Mouse (Mus musculus) embryonic facial prominence, embryonic 14.5 days (tissue): Measurements from ENCODE around the gene Atg9a. TPM values are rescaled to one million over a fixed set of nuclear protein-coding genes. Genes with fewer than 3 reads are reported as not detected.

Experiments
- ATAC-seq: fragments of 200-750 bp; cut with Nextera tagmentation; 2 replicates; pipeline ENCODE4 v1.8.0; 2017; ENCODE audit warnings: low read depth, moderate number of reproducible peaks, moderate TSS enrichment
- DNase-seq: peaks from one replicate; pipeline ENCODE4 v3.0.0-alpha.2; 2015; ENCODE audit warnings: low spot score
- H3K27ac ChIP-seq: fragments of 300-500 bp; sonication (generic); replicated peaks from 2 replicates; pipeline ENCODE4 v1.5.1; 2014; ENCODE audit warnings: low read depth, mild to moderate bottlenecking, low read length, moderate library complexity
- H3K27me3 ChIP-seq: fragments of 300-500 bp; sonication (generic); replicated peaks from 2 replicates; pipeline ENCODE4 v1.6.1; 2014; ENCODE audit warnings: low read length; ENCODE audit not compliant: control insufficient read depth, insufficient read depth
- H3K36me3 ChIP-seq: fragments of 300-500 bp; sonication (generic); 2 replicates; pipeline ENCODE4 v1.6.1; 2014; ENCODE audit warnings: low read length, mixed read lengths; ENCODE audit not compliant: control insufficient read depth, insufficient read depth
- H3K4me1 ChIP-seq: fragments of 300-500 bp; sonication (generic); 2 replicates; pipeline ENCODE4 v1.6.1; 2014; ENCODE audit warnings: antibody characterized with exemption, low read length; ENCODE audit not compliant: control insufficient read depth, insufficient read depth
- H3K4me2 ChIP-seq: fragments of 300-500 bp; sonication (generic); 2 replicates; pipeline ENCODE4 v1.6.1; 2014; ENCODE audit warnings: low read depth, mild to moderate bottlenecking, low read length, moderate library complexity, mixed read lengths
- H3K4me3 ChIP-seq: fragments of 300-500 bp; sonication (generic); 2 replicates; pipeline ENCODE4 v1.5.1; 2014; ENCODE audit warnings: low read depth, mild to moderate bottlenecking, low read length
- H3K9ac ChIP-seq: fragments of 300-500 bp; sonication (generic); 2 replicates; pipeline ENCODE4 v1.6.1; 2014; ENCODE audit warnings: low read depth, mild to moderate bottlenecking, low read length, moderate library complexity, mixed read lengths
- H3K9me3 ChIP-seq: fragments of 300-500 bp; sonication (generic); 2 replicates; pipeline ENCODE4 v1.6.1; 2016; ENCODE audit warnings: low read length; ENCODE audit not compliant: control insufficient read depth
- WGBS: fragments of 180-500 bp; shearing (Covaris S2); extraction: QIAGEN DNeasy Blood & Tissue Kit; methylation state at CpG from one replicate; pipeline ENCODE4 v1.1.7; 2014; 5-methylcytosine and 5-hydroxymethylcytosine counted together
- polyA plus RNA-seq: library from polyadenylated mRNA; unstranded; fragments of >200 nt; fragmentation: Nextera tagmentation; extraction: Ambion mirVana; gene quantifications from 2 replicates; pipeline ENCODE4 v1.2.1, GENCODE M21; 2014

Atg9a gene
- polyA plus RNA-seq, 1 experiment from 2014 or later, result 31.9 TPM

DNA sequence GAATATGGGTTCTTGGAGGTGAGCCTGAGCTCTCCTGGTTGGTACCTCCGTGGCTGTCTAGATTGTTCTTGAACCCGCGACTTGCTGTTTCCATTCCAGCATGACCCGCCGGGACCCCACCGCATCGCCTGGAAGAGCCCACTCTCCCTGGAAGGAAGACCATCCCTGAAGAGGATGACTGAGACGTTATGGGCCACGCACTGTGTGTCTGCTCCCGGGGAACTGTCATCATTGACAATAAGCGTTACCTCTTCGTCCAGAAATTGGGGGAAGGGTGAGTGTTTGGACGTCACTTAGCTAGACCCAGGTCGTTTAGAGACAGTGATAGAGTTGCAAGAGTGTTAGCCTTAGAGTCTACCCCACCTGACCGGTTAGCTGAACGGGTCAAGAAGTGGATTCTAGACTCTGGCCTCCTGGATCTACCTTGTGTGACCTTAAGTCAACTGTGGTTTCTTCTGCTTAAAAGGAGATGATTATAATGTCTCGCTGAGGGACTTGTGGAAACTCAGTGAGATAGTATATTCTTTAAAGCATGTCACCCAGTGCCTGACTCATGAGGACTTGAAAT, 19.2 kb upstream of the Atg9a start:
- Histone ChIP-seq H3K4me3 (peak overlapping the region; percentile 80), H3K27ac (no peak overlapping the region), H3K36me3 (peaks cover 40% of the 10 kb centered on the region), H3K4me2 (peak overlapping the region; percentile 82), H3K9me3 (no peaks in the 10 kb centered on the region), H3K27me3 (no peaks in the 10 kb centered on the region), H3K4me1 (peaks cover 23% of the 10 kb centered on the region), H3K9ac (peak overlapping the region; percentile 94)
- no peak for ATAC-seq
- 15% methylated on average over 17 of the region's 17 CpGs for WGBS
- DNase-seq, result no peak

DNA sequence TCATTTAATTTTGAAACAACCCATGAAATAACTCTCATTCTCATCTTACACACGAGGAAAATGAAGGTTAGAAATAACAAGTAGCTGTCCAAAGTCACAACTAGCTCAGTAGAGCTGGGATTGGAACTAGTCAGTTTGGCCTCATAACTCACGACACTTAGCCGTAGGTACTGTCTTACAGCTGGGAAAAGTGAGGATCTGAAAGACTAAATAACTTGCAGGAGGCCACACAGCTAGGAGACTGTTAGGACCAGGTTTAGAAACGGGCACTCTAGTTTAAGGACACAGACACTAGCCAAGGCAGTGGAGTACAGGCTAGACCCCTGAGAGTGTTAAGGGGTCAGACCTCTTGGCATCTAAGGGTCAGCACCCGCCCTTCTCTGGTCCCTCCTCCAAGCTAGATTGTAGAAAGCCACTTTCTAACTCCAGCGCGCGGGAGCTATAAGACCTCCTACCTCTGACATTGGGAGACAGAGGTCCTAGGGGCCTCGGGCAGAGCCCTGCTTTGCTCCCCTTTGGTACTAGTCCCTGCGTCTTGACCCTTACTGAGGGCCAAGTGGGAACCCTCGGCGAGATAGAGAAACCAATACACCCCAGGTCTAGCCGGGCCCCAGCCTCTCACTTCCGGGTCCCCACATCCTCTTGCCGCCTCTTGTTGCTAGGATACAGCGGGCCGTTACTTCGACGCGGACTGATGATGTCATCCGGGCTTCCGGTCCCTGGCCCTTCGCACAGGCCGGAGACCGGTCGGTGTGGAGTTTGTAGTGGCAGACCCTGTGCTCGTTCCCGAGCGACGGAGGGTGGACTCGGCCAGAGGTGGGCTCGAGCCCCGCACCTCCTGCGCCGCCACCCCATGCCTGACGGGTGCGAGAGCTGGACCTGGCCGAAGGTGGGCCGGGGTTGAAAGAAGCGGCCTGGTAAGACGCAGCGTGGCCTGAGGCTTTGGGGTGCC, 18.4 kb upstream of the Atg9a start, which contains the start of the genes Glb1l and Stk16:
Gene Glb1l (minus strand): TSS at position 678 of the 952 bp plus-strand sequence.
Gene Stk16 (plus strand): TSS at position 703 of the 952 bp plus-strand sequence.
- 6% methylated on average over 40 of the region's 42 CpGs for WGBS
- peaks cover 23% of the 10 kb centered on the region for H3K4me1 ChIP-seq
- peak within 1 kb of the TSS; percentile 82 for H3K4me2 ChIP-seq
- peaks cover 33% of the 10 kb centered on the region for H3K36me3 ChIP-seq
- no peaks in the 10 kb centered on the region for H3K9me3 ChIP-seq
- peak within 1 kb of the TSS; percentile 80 for H3K4me3 ChIP-seq
- no peak within 1 kb of the TSS for H3K27ac ChIP-seq
- peak; percentile 97 for DNase-seq
- peak within 1 kb of the TSS; percentile 94 for H3K9ac ChIP-seq
- ATAC-seq, result peak; percentile 95
- no peaks in the 10 kb centered on the region for H3K27me3 ChIP-seq

DNA sequence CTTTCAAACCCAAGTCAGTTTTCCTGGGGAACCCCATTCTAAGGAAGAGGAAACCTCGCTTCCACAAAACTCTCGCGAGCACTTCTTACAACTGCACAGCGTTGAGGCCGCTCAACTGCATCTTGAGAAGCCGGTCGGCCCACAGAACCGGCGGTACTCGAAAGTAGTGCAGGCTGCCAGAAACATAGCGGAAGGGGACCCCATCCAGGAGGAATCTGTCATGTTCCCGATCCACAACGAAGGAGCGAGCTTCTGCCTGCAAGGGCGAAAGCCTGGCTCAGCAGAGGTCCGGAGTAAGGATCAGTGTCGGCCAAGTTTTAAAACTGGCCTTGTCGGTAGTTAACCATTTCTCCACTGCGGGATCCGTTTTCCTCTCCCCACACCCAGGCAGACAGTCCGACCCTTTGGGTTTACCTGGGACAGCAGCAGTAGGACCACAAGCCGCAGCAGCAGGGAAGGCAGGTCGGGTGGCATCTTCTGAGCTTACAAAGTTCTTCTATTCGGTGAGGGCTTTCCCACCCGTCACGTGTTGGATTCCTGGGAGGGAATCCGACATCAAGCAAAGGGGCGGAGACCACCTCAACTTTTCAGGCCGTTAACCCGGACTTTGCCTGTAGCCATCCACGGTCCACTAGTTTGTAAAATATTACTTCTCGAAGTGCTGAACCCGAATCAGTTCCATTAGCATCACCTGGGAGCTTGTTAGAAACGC, 17.1 kb upstream of the Atg9a start:
- Histone ChIP-seq H3K4me1 (peaks cover 23% of the 10 kb centered on the region), H3K4me3 (peak overlapping the region; percentile 53), H3K9me3 (no peaks in the 10 kb centered on the region), H3K4me2 (peak overlapping the region; percentile 82), H3K36me3 (peaks cover 20% of the 10 kb centered on the region), H3K9ac (peak overlapping the region; percentile 76), H3K27me3 (no peaks in the 10 kb centered on the region), H3K27ac (peak overlapping the region; percentile 63)
- peak; percentile 74 for DNase-seq
- no peak for ATAC-seq
- 14% methylated on average over 34 of the region's 34 CpGs for WGBS

DNA sequence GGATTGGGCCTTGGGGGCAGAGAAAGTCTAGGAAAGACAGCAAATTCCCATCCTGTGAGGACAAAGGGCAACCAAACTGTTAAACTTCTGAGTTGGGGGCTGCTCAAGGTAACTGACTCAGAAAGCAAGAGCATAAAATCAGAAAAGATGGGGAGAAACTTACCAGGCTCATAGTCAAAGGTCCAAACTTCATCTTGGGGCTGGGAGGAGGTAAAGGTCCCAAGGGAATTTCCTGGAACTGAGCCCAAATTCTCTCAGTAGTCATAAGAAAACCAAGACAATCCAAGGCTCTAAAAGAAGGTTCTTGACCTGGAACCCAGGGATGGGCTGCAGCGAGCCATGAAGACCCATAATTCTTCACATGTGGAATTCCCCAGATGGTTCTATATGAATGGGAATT, 9.2 kb upstream of the Atg9a start:
- DNase-seq, result no peak
- peaks cover 40% of the 10 kb centered on the region for H3K36me3 ChIP-seq
- no peak overlapping the region for H3K27ac ChIP-seq
- no peaks in the 10 kb centered on the region for H3K9me3 ChIP-seq
- H3K4me1 ChIP-seq, result no peaks in the 10 kb centered on the region
- WGBS, result 72% methylated on average over 1 of the region's 1 CpGs
- no peak for ATAC-seq
- H3K27me3 ChIP-seq, result no peaks in the 10 kb centered on the region
- no peak overlapping the region for H3K4me2 ChIP-seq
- H3K4me3 ChIP-seq, result no peak overlapping the region
- H3K9ac ChIP-seq, result no peak overlapping the region

DNA sequence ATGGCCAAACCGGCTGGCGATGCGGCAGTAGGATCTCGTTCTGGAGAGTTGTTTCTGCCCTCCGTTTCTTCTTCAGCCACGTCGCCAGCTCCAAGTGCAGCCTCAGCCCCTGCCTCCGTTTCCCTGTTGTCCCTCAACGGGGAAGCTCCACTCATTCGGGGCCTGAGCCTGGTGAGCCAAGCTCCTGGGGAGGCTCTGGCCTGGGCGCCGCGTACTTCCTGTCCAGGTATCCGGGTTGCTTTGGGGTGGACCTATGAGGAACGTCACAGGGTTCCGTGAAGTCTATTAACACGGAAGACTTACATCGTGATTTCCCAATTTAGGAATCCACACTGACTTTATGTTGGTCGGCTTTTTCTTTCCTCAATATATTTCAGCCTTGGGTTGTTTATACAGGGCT, 456 bp upstream of the Atg9a start:
- Histone ChIP-seq H3K36me3 (peaks cover 44% of the 10 kb centered on the region), H3K4me2 (peak overlapping the region; percentile 90), H3K9me3 (no peaks in the 10 kb centered on the region), H3K27ac (peak overlapping the region; percentile 94), H3K27me3 (no peaks in the 10 kb centered on the region), H3K4me1 (peaks cover 17% of the 10 kb centered on the region), H3K9ac (peak overlapping the region; percentile 90), H3K4me3 (peak overlapping the region; percentile 77)
- peak; percentile 34; the same call in 1 of the 2 replicates for ATAC-seq
- peak; percentile 57 for DNase-seq
- WGBS, result under 1% methylated on average over 19 of the region's 19 CpGs

DNA sequence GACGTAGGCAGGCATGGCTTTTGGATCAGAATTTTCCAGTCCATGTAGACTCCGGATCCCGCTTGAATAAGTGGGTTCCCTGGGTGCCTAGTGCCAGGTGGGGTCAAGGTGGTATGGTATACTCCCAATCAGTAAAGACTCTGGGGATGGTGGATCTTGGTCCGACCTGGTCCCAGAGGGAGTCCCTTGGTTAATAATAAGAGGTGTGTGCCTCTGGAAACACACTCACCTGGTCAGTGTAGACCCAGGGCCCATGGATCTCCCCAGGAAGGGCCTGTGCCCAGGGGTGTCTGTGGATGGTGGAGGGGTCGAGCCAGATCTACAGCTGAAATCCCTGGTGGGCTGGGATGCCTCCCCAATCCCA, 756 bp downstream of the Atg9a start:
- peak overlapping the region; percentile 80 for H3K27ac ChIP-seq
- DNase-seq (no peak), ATAC-seq (no peak)
- H3K4me3 ChIP-seq, result peak overlapping the region; percentile 77
- peaks cover 44% of the 10 kb centered on the region for H3K36me3 ChIP-seq
- H3K9me3 ChIP-seq, result no peaks in the 10 kb centered on the region
- peak overlapping the region; percentile 90 for H3K9ac ChIP-seq
- peaks cover 17% of the 10 kb centered on the region for H3K4me1 ChIP-seq
- 38% methylated on average over 5 of the region's 5 CpGs for WGBS
- peak overlapping the region; percentile 91 for H3K4me2 ChIP-seq
- H3K27me3 ChIP-seq, result no peaks in the 10 kb centered on the region

DNA sequence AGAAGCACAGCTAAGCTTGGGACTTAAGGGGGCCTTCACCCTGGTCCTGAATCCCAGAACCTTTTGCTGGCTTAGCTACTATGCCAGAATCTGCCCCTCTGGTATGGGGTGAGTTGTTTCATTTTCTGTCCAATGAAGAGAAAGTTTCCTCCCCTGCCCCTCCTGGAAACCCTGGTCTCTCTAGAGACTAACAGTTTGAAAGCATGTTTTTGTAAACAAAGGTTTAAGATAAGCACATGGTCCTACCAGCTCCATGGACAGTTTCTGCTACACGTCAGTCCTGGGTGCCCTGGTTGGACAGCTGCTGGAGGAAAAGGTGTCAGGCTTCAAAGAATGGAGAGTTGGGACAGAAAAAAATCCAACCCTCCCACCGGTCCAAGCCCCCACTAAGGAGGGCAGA, 1.4 kb downstream of the Atg9a start:
- ATAC-seq (no peak), DNase-seq (no peak)
- Histone ChIP-seq H3K27me3 (no peaks in the 10 kb centered on the region), H3K4me3 (0 out of 2 replicates have a peak overlapping the region, but pooled peaks have one; percentile 77), H3K36me3 (peaks cover 44% of the 10 kb centered on the region), H3K9me3 (no peaks in the 10 kb centered on the region), H3K4me1 (peaks cover 17% of the 10 kb centered on the region), H3K4me2 (peak overlapping the region; percentile 91), H3K9ac (peak overlapping the region; percentile 90; the same call in 1 of the 2 replicates), H3K27ac (no peak overlapping the region)
- WGBS, result 62% methylated on average over 2 of the region's 2 CpGs

DNA sequence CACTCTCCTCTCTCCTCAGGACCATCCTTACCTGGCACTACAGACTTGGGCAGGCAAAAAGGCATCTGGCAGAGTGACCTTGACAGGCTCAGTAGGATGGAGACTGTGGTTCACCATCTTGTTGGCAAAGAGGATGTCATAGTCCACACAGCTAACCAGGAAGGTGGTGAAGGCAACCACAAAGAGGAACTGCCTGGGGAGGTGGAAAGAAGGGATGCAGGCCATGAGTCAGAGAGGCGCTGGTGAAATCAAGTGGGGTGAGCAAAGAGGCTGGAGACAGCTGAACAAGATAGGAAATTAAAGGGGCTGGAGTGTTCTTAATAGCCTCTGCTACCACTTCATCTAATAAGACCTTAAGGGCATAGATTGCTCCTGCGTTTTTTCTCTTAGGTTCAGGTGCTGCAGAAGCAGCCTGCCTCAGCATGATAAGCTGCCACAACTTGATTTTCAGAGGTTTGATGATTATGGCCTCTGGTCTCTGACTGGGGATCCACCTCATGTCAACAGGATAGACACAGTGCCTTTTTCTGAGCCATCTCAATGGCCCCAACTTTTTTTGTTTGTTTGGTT, 4.0 kb downstream of the Atg9a start:
- H3K4me2 ChIP-seq, result no peak overlapping the region
- no peak overlapping the region for H3K9ac ChIP-seq
- DNase-seq, result no peak
- H3K27ac ChIP-seq, result no peak overlapping the region
- H3K9me3 ChIP-seq, result no peaks in the 10 kb centered on the region
- peaks cover 13% of the 10 kb centered on the region for H3K4me1 ChIP-seq
- no peak overlapping the region for H3K4me3 ChIP-seq
- ATAC-seq, result no peak
- H3K36me3 ChIP-seq, result peaks cover 58% of the 10 kb centered on the region
- no peaks in the 10 kb centered on the region for H3K27me3 ChIP-seq
- WGBS, result 94% methylated on average over 2 of the region's 2 CpGs
